Mouse (Mus musculus) heart, adult 2 months (tissue): Measurements from ENCODE around the gene Arid5b. TPM values are rescaled to one million over a fixed set of nuclear protein-coding genes. Genes with fewer than 3 reads are reported as not detected.

ENCODE experiments used
- DNase-seq, 2 experiments: peaks; one replicate each; pipeline ENCODE4 v3.0.0; 2021
- H3K27ac ChIP-seq: fragments of 200-600 bp; 2 replicates; pipeline ENCODE4 v1.8.1; 2022
- H3K27me3 ChIP-seq: fragments of 200-500 bp; 2 replicates; pipeline ENCODE4 v1.6.1; 2012; ENCODE audit warnings: mild to moderate bottlenecking, low read length, inconsistent platforms, mixed read lengths; ENCODE audit not compliant: control insufficient read depth, insufficient read depth
- H3K36me3 ChIP-seq: fragments of 200-500 bp; 2 replicates; pipeline ENCODE4 v1.6.1; 2012; ENCODE audit warnings: low read length, inconsistent platforms; ENCODE audit not compliant: control insufficient read depth, insufficient read depth
- H3K4me1 ChIP-seq: fragments of 200-500 bp; 2 replicates; pipeline ENCODE4 v1.6.1; 2011; ENCODE audit warnings: low read length; ENCODE audit not compliant: control insufficient read depth, insufficient read depth
- H3K4me3 ChIP-seq: fragments of 200-600 bp; 2 replicates; pipeline ENCODE4 v1.8.1; 2022
- H3K79me2 ChIP-seq: fragments of 200-500 bp; replicated peaks from 2 replicates; pipeline ENCODE4 v1.6.1; 2012; ENCODE audit warnings: mild to moderate bottlenecking, inconsistent platforms, low read length, moderate library complexity, mixed read lengths; ENCODE audit not compliant: control insufficient read depth, insufficient read depth
- H3K9ac ChIP-seq: fragments of 200-500 bp; 2 replicates; pipeline ENCODE4 v1.6.1; 2012; ENCODE audit warnings: low read depth, mild to moderate bottlenecking, control low read depth, inconsistent platforms, low read length, mixed read lengths
- CTCF ChIP-seq: fragments of 200-600 bp; IDR thresholded peaks from 2 replicates; pipeline ENCODE4 v1.8.1; 2022; ENCODE audit warnings: antibody characterized with exemption, mild to moderate bottlenecking, moderate library complexity
- EP300 ChIP-seq: fragments of 200-500 bp; IDR thresholded peaks from 2 replicates; pipeline ENCODE4 v1.6.1; 2011; ENCODE audit warnings: low read depth, low read length, control low read depth; ENCODE audit not compliant: insufficient read depth
- POLR2A ChIP-seq: fragments of 200-500 bp; IDR thresholded peaks from 2 replicates; pipeline ENCODE4 v1.6.1; 2011; ENCODE audit warnings: mild to moderate bottlenecking, low read depth, low read length, control low read depth; ENCODE audit not compliant: insufficient read depth
- WGBS: fragments of 180-500 bp; shearing (Covaris S2); methylation state at CpG from one replicate; pipeline ENCODE4 v1.1.7; 2018; 5-methylcytosine and 5-hydroxymethylcytosine counted together
- intact Hi-C: fragments of 180-260 bp; cut with DNase I; formaldehyde crosslinking; loops from one replicate; pipeline ENCODE4 v1.15.1; 2025
- polyA plus RNA-seq: library from polyadenylated mRNA; depleted of rRNA; stranded (reverse); fragments of >200 nt; gene quantifications from 2 replicates; pipeline ENCODE4 v1.2.3, GENCODE M21; 2012
- total RNA-seq, 2 experiments: library from RNA; stranded (reverse); gene quantifications; 2 replicates each; pipeline ENCODE4 v1.2.3; 2021

The Arid5b gene
- total and polyA plus RNA-seq, 3 experiments = 6.3 to 22.5 (median 21.1) TPM

DNA sequence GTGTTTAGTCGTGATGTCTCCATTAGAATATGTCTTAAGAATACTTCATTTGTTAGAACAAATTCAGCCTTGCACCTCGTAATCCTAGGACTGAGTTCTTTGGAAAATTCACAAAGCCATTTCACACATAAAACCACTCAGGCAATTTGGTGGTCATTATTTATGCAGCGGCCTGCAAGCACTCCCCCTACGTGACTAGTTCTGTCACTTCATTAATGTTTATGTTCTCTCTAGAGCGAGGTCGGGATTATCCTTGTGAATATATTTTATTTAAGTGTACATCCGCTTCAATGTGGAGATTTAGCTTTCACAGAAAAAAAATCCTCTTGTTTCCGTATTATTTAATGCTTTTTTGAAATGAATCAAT, 217.3 kb downstream of the Arid5b start:
- H3K27ac ChIP-seq = peak overlapping the region; percentile 56
- 84% methylated on average over 8 of the region's 8 CpGs for WGBS
- H3K27me3 ChIP-seq = no peaks in the 10 kb centered on the region
- no peak for DNase-seq
- H3K79me2 ChIP-seq = no peaks in the 10 kb centered on the region
- H3K4me3 ChIP-seq = no peak overlapping the region
- intact Hi-C loops = loop anchor here (5.0 kb wide), 1 partner anchor 86 kb away; no protein-coding TSS in a partner anchor
- H3K9ac ChIP-seq = no peak overlapping the region
- peaks cover 3% of the 10 kb centered on the region for H3K4me1 ChIP-seq
- no peak for TF ChIP-seq CTCF
- TF ChIP-seq EP300 = no peak
- TF ChIP-seq POLR2A = no peak
- peaks cover 5% of the 10 kb centered on the region; the same call in 1 of the 2 replicates for H3K36me3 ChIP-seq

DNA sequence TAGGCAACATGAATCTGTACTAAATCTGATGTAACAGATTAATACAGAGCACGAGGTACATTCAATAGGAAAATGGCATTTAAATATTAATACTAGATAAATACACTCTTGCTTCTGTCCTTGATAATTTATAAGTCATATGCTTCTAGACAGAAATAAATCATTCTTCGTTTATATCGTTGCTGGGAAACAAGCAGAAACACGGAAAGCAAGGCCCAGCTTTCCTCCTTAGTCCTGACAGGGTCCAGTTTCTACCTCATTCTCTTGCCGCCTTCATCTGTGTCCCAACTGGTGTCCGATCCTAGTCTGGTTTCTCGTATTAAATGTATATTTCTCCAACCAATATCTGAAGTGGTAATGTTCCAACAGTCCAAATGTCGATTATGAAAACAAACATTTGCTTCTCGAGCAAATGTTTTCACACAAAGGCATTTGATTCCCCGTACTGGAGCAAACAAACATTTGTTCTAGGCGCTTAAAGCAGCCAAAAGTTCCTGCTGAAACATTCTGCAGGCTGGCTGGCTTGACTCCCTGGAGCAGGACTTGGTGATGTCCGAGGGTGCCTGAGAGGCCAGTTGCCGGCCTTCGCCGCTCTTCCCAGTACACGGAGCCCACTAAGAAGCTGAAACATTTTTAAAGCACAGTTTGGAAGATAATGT, 217.8 kb downstream of the Arid5b start:
- Histone ChIP-seq H3K9ac (no peak overlapping the region), H3K4me3 (no peak overlapping the region), H3K27ac (peak overlapping the region; percentile 56), H3K79me2 (no peaks in the 10 kb centered on the region), H3K27me3 (no peaks in the 10 kb centered on the region), H3K4me1 (peaks cover 3% of the 10 kb centered on the region), H3K36me3 (peaks cover 5% of the 10 kb centered on the region; the same call in 1 of the 2 replicates)
- no peak for TF ChIP-seq POLR2A
- TF ChIP-seq EP300 = no peak
- TF ChIP-seq CTCF = no peak
- DNase-seq = peak; percentile 51 to 56
- 45% methylated on average over 16 of the region's 16 CpGs for WGBS
- intact Hi-C loops = loop anchor here (5.0 kb wide), 1 partner anchor 87 kb away; no protein-coding TSS in a partner anchor

DNA sequence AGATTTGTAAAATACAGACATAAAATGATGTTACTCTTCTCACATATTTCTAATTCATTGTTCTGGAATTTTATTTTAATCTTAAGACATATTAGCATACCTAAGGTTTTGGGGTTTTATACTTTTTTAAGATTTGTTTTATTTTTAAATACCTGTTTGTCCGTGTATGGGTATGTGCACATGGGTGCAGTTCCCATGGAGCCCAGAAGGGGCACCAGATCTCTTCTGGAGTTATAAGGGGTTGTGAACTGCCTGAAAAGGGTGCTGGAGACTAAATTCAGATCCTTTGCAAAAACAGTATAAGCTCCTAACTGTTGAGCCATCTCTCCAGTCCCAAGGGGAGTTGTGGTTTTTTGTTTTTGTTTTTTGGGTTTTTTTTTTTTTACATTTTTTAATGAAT, 220.2 kb downstream of the Arid5b start:
- Histone ChIP-seq H3K4me1 (no peaks in the 10 kb centered on the region), H3K27ac (no peak overlapping the region), H3K79me2 (no peaks in the 10 kb centered on the region), H3K36me3 (no peaks in the 10 kb centered on the region), H3K9ac (no peak overlapping the region), H3K27me3 (no peaks in the 10 kb centered on the region), H3K4me3 (no peak overlapping the region)
- TF ChIP-seq CTCF = peak; percentile 48
- TF ChIP-seq POLR2A = no peak
- no peak for TF ChIP-seq EP300
- DNase-seq = no peak
- intact Hi-C loops = loop anchor here (5.0 kb wide), 1 partner anchor 46 kb away; no protein-coding TSS in a partner anchor
- WGBS = 98% methylated on average over 1 of the region's 1 CpGs

DNA sequence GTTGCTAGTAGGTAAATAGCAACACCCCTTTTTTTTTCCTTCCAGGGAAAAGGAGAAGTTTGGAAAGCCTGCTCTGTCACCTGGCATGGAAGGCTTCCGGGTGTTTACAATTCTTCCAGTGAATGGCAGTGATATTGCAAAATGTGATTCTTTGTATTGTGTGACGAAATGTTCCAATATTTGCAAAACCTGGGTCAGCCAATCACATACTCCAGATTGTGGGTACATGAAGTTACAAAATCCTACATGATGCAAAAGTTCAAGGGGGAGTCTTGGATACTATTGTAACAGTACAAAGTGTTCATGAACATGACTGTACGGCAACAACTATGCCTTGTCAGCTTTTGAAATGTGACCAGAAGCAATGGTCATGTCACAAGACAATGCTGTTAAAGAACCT, 220.7 kb downstream of the Arid5b start:
- H3K36me3 ChIP-seq = no peaks in the 10 kb centered on the region
- no peak overlapping the region for H3K9ac ChIP-seq
- no peaks in the 10 kb centered on the region for H3K79me2 ChIP-seq
- H3K4me3 ChIP-seq = no peak overlapping the region
- TF ChIP-seq EP300 (no peak), POLR2A (no peak), CTCF (no peak)
- no peaks in the 10 kb centered on the region for H3K4me1 ChIP-seq
- H3K27ac ChIP-seq = no peak overlapping the region
- DNase-seq = no peak
- no peaks in the 10 kb centered on the region for H3K27me3 ChIP-seq
- intact Hi-C loops = loop anchor here (5.0 kb wide), 1 partner anchor 46 kb away; no protein-coding TSS in a partner anchor
- WGBS = 97% methylated on average over 3 of the region's 3 CpGs

DNA sequence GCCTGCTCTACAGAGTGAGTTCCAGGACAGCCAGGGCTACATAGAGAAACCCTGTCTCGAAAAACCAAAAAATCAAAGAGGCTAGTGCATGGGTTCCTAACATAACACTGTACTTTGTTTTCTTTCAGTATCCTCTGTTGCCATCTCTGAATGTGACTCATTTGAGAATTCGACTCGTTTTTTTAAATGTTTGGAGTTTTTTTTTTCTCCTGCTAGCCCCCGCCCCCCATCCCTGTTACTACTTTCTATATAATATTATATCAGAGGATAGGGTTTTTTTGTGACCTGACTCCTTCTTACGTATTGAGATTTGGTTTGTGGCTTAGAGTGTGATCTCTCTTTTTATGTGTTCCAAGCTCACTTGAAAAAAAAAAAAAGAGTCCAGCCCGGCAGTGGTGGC, 223.8 kb downstream of the Arid5b start:
- WGBS = 85% methylated on average over 6 of the region's 6 CpGs
- TF ChIP-seq EP300 = no peak
- TF ChIP-seq CTCF = no peak
- TF ChIP-seq POLR2A = no peak
- Histone ChIP-seq H3K9ac (no peak overlapping the region), H3K4me1 (no peaks in the 10 kb centered on the region), H3K27me3 (no peaks in the 10 kb centered on the region), H3K27ac (no peak overlapping the region), H3K4me3 (no peak overlapping the region), H3K36me3 (no peaks in the 10 kb centered on the region), H3K79me2 (no peaks in the 10 kb centered on the region)
- intact Hi-C loops = loop anchor here (5.0 kb wide), 1 partner anchor 42 kb away; no protein-coding TSS in a partner anchor
- no peak for DNase-seq

DNA sequence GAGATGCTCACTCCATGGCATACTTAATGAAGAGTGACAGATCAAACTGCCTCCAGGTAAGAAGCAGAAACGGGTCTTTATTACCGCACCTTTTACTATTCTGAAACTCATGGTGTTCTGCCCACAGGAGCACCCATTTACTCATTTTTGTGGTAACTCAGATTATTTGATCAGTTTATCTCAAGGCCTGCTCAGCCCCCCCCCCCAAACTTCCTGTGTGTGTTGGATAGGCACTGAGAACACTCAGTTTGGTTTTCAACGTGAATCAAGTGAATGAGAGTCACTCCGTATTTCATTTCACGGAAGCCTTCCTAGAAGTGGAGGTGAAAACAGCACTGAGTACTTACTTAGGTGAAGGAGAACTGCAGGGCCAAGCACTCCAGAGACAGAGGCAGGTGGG, 224.4 kb downstream of the Arid5b start:
- Histone ChIP-seq H3K27ac (no peak overlapping the region), H3K4me1 (no peaks in the 10 kb centered on the region), H3K79me2 (no peaks in the 10 kb centered on the region), H3K4me3 (no peak overlapping the region), H3K36me3 (no peaks in the 10 kb centered on the region), H3K9ac (no peak overlapping the region), H3K27me3 (no peaks in the 10 kb centered on the region)
- TF ChIP-seq POLR2A = no peak
- no peak for TF ChIP-seq CTCF
- TF ChIP-seq EP300 = no peak
- 86% methylated on average over 5 of the region's 5 CpGs for WGBS
- intact Hi-C loops = no loop called here
- DNase-seq = no peak
